Mouse (Mus musculus): ENCODE data around the gene Tango2.

Tango2 gene

GRCm38 (mm10) chr16:18250828-18251790, 96.8 kb downstream of the Tango2 start:
- DNase-seq, result peak; percentile 44
